Mouse (Mus musculus): ENCODE measurements around the gene Stx1a. TPM values are rescaled to one million over a fixed set of nuclear protein-coding genes. Genes with fewer than 3 reads are reported as not detected.

The Stx1a gene
- polyA plus RNA-seq, 1 experiment, result 4.4 TPM

- Histone ChIP-seq H3K4me2 (ENCODE audit: low read depth) (no peak overlapping the region), H3K4me3 (no peak overlapping the region), H3ac (ENCODE audit: control insufficient read depth, insufficient read length) (no peak overlapping the region), H3K27me3 (ENCODE audit: control insufficient read depth, insufficient read depth, insufficient read length) (no peaks in the 10 kb centered on the region), H3K79me2 (ENCODE audit: control insufficient read depth, insufficient read depth) (peaks cover 3% of the 10 kb centered on the region), H3K36me3 (ENCODE audit: control insufficient read depth, insufficient read depth) (no peaks in the 10 kb centered on the region)
- TF ChIP-seq POLR2A (IDR thresholded peaks at IDR 0.05; ENCODE audit: insufficient read length, low read depth), result no peak
- no peak for TF ChIP-seq TCF12 (IDR thresholded peaks at IDR 0.05; ENCODE audit: insufficient read depth, poor library complexity, severe bottlenecking)
- TF ChIP-seq MYOG (IDR thresholded peaks at IDR 0.05; ENCODE audit: control insufficient read depth in 1 of 3, insufficient read depth in 1 of 3, insufficient read length in 2 of 3, low read depth in 2 of 3), result no peak
- no peak for TF ChIP-seq TCF3 (IDR thresholded peaks at IDR 0.05; ENCODE audit: insufficient read length, low read depth)
- no peak for TF ChIP-seq CEBPB (IDR thresholded peaks at IDR 0.05; ENCODE audit: insufficient read depth, poor library complexity, severe bottlenecking)
- TF ChIP-seq E2F4 (IDR thresholded peaks at IDR 0.05; ENCODE audit: insufficient read depth), result no peak
- TF ChIP-seq MYOD1 (IDR thresholded peaks at IDR 0.05; ENCODE audit: control insufficient read depth in 1 of 3, insufficient read length in 2 of 3, low read depth in 2 of 3), result no peak
- no peak for TF ChIP-seq POLR2AphosphoS2 (IDR thresholded peaks at IDR 0.05; ENCODE audit: insufficient read length, low read depth)
- TF ChIP-seq USF1 (IDR thresholded peaks at IDR 0.05; ENCODE audit: low read depth), result no peak
- no peak for TF ChIP-seq REST (IDR thresholded peaks at IDR 0.05; ENCODE audit: insufficient read depth, insufficient read length)
- no peak for TF ChIP-seq MAX (IDR thresholded peaks at IDR 0.05; ENCODE audit: low read depth)
- no peak for TF ChIP-seq SRF (IDR thresholded peaks at IDR 0.05; ENCODE audit: control insufficient read depth, insufficient read length, low read depth)
These were observed 12.5 kb downstream of the Stx1a start for GRCm38 (mm10) chr5:135035608-135036359.

- H3ac ChIP-seq (ENCODE audit: control insufficient read depth, insufficient read length), result no peak overlapping the region
- no peaks in the 10 kb centered on the region for H3K27me3 ChIP-seq (ENCODE audit: control insufficient read depth, insufficient read depth, insufficient read length)
- no peak overlapping the region for H3K4me2 ChIP-seq (ENCODE audit: low read depth)
- H3K79me2 ChIP-seq (ENCODE audit: control insufficient read depth, insufficient read depth), result peaks cover 3% of the 10 kb centered on the region
- H3K4me3 ChIP-seq, result no peak overlapping the region
- TF ChIP-seq TCF12 (IDR thresholded peaks at IDR 0.05; ENCODE audit: insufficient read depth, poor library complexity, severe bottlenecking), result no peak
- no peak for TF ChIP-seq POLR2A (IDR thresholded peaks at IDR 0.05; ENCODE audit: insufficient read length, low read depth)
- no peak for TF ChIP-seq TCF3 (IDR thresholded peaks at IDR 0.05; ENCODE audit: insufficient read length, low read depth)
- TF ChIP-seq POLR2AphosphoS2 (IDR thresholded peaks at IDR 0.05; ENCODE audit: insufficient read length, low read depth), result no peak
- TF ChIP-seq REST (IDR thresholded peaks at IDR 0.05; ENCODE audit: insufficient read depth, insufficient read length), result no peak
- TF ChIP-seq MYOD1 (IDR thresholded peaks at IDR 0.05; ENCODE audit: control insufficient read depth in 1 of 3, insufficient read length in 2 of 3, low read depth in 2 of 3), result no peak
- TF ChIP-seq CEBPB (IDR thresholded peaks at IDR 0.05; ENCODE audit: insufficient read depth, poor library complexity, severe bottlenecking), result no peak
- no peak for TF ChIP-seq E2F4 (IDR thresholded peaks at IDR 0.05; ENCODE audit: insufficient read depth)
- TF ChIP-seq MYOG (IDR thresholded peaks at IDR 0.05; ENCODE audit: control insufficient read depth in 1 of 3, insufficient read depth in 1 of 3, insufficient read length in 2 of 3, low read depth in 2 of 3), result no peak
- no peak for TF ChIP-seq SRF (IDR thresholded peaks at IDR 0.05; ENCODE audit: control insufficient read depth, insufficient read length, low read depth)
- no peak for TF ChIP-seq MAX (IDR thresholded peaks at IDR 0.05; ENCODE audit: low read depth)
- TF ChIP-seq USF1 (IDR thresholded peaks at IDR 0.05; ENCODE audit: low read depth), result no peak
- no peaks in the 10 kb centered on the region for H3K36me3 ChIP-seq (ENCODE audit: control insufficient read depth, insufficient read depth)
These were observed 14.7 kb downstream of the Stx1a start for GRCm38 (mm10) chr5:135037946-135038345.

GRCm38 (mm10) chr5:135039541-135039940 lies 16.3 kb downstream of the Stx1a start:
- H3ac ChIP-seq (ENCODE audit: control insufficient read depth, insufficient read length), result no peak overlapping the region
- H3K36me3 ChIP-seq (ENCODE audit: control insufficient read depth, insufficient read depth), result no peaks in the 10 kb centered on the region
- TF ChIP-seq USF1 (IDR thresholded peaks at IDR 0.05; ENCODE audit: low read depth) (no peak), MAX (IDR thresholded peaks at IDR 0.05; ENCODE audit: low read depth) (no peak), SRF (IDR thresholded peaks at IDR 0.05; ENCODE audit: control insufficient read depth, insufficient read length, low read depth) (no peak), TCF12 (IDR thresholded peaks at IDR 0.05; ENCODE audit: insufficient read depth, poor library complexity, severe bottlenecking) (no peak), REST (IDR thresholded peaks at IDR 0.05; ENCODE audit: insufficient read depth, insufficient read length) (no peak), E2F4 (IDR thresholded peaks at IDR 0.05; ENCODE audit: insufficient read depth) (no peak)
- H3K27me3 ChIP-seq (ENCODE audit: control insufficient read depth, insufficient read depth, insufficient read length), result no peaks in the 10 kb centered on the region
- no peaks in the 10 kb centered on the region for H3K79me2 ChIP-seq (ENCODE audit: control insufficient read depth, insufficient read depth)
- H3K4me3 ChIP-seq, result no peak overlapping the region
- no peak overlapping the region for H3K4me2 ChIP-seq (ENCODE audit: low read depth)

GRCm38 (mm10) chr5:135040059-135040458 lies 16.8 kb downstream of the Stx1a start:
- Histone ChIP-seq H3K79me2 (ENCODE audit: control insufficient read depth, insufficient read depth) (no peaks in the 10 kb centered on the region), H3K27me3 (ENCODE audit: control insufficient read depth, insufficient read depth, insufficient read length) (no peaks in the 10 kb centered on the region), H3K36me3 (ENCODE audit: control insufficient read depth, insufficient read depth) (no peaks in the 10 kb centered on the region), H3ac (ENCODE audit: control insufficient read depth, insufficient read length) (no peak overlapping the region), H3K4me3 (no peak overlapping the region), H3K4me2 (ENCODE audit: low read depth) (no peak overlapping the region)
- no peak for TF ChIP-seq MYOG (IDR thresholded peaks at IDR 0.05; ENCODE audit: control insufficient read depth in 1 of 3, insufficient read depth in 1 of 3, insufficient read length in 2 of 3, low read depth in 2 of 3)
- no peak for TF ChIP-seq POLR2AphosphoS2 (IDR thresholded peaks at IDR 0.05; ENCODE audit: insufficient read length, low read depth)
- no peak for TF ChIP-seq SRF (IDR thresholded peaks at IDR 0.05; ENCODE audit: control insufficient read depth, insufficient read length, low read depth)
- no peak for TF ChIP-seq MYOD1 (IDR thresholded peaks at IDR 0.05; ENCODE audit: control insufficient read depth in 1 of 3, insufficient read length in 2 of 3, low read depth in 2 of 3)
- TF ChIP-seq USF1 (IDR thresholded peaks at IDR 0.05; ENCODE audit: low read depth), result no peak
- TF ChIP-seq POLR2A (IDR thresholded peaks at IDR 0.05; ENCODE audit: insufficient read length, low read depth), result no peak
- no peak for TF ChIP-seq E2F4 (IDR thresholded peaks at IDR 0.05; ENCODE audit: insufficient read depth)
- no peak for TF ChIP-seq CEBPB (IDR thresholded peaks at IDR 0.05; ENCODE audit: insufficient read depth, poor library complexity, severe bottlenecking)
- TF ChIP-seq REST (IDR thresholded peaks at IDR 0.05; ENCODE audit: insufficient read depth, insufficient read length), result no peak
